Mouse (Mus musculus) heart, embryonic 11.5 days (tissue): ENCODE measurements at regions not wholly inside any gene's neighbourhood (a gene's known extent, or its start where the extent isn't known, plus 50 kb on each side); places are given as distances from the start of the nearest gene placed in this dataset.

ENCODE experiments used
- ATAC-seq: fragments of 200-750 bp; cut with Nextera tagmentation; replicated peaks from 2 replicates; pipeline ENCODE4 v1.8.0; 2017; ENCODE audit warnings: moderate library complexity; ENCODE audit not compliant: insufficient number of reproducible peaks, low FRiP score, low TSS enrichment
- H3K27ac ChIP-seq: fragments of 300-500 bp; sonication (generic); 2 replicates; pipeline ENCODE4 v1.5.1; 2014; ENCODE audit warnings: mild to moderate bottlenecking, low read depth, low read length
- H3K27me3 ChIP-seq: fragments of 300-500 bp; sonication (generic); 2 replicates; pipeline ENCODE4 v1.6.1; 2014; ENCODE audit warnings: mild to moderate bottlenecking, low read length, mixed read lengths; ENCODE audit not compliant: control insufficient read depth, insufficient read depth
- H3K36me3 ChIP-seq: fragments of 300-500 bp; sonication (generic); 2 replicates; pipeline ENCODE4 v1.6.1; 2014; ENCODE audit warnings: mild to moderate bottlenecking, low read length, moderate library complexity, mixed read lengths; ENCODE audit not compliant: control insufficient read depth, insufficient read depth
- H3K4me1 ChIP-seq: fragments of 300-500 bp; sonication (generic); 2 replicates; pipeline ENCODE4 v1.6.1; 2014; ENCODE audit warnings: low read length; ENCODE audit not compliant: control insufficient read depth, insufficient read depth
- H3K4me2 ChIP-seq: fragments of 300-500 bp; sonication (generic); 2 replicates; pipeline ENCODE4 v1.6.1; 2014; ENCODE audit warnings: mild to moderate bottlenecking, moderate library complexity
- H3K4me3 ChIP-seq: fragments of 300-500 bp; sonication (generic); 2 replicates; pipeline ENCODE4 v1.5.1; 2014; ENCODE audit warnings: low read depth, low read length
- H3K9ac ChIP-seq: fragments of 300-500 bp; sonication (generic); 2 replicates; pipeline ENCODE4 v1.6.1; 2014; ENCODE audit warnings: mild to moderate bottlenecking, low read depth, low read length, moderate library complexity
- H3K9me3 ChIP-seq: fragments of 300-500 bp; sonication (generic); replicated peaks from 2 replicates; pipeline ENCODE4 v1.6.1; 2016; ENCODE audit warnings: low read length; ENCODE audit not compliant: control insufficient read depth
- WGBS: fragments of 180-500 bp; shearing (Covaris S2); extraction: QIAGEN DNeasy Blood & Tissue Kit; methylation state at CpG from one replicate; pipeline ENCODE4 v1.1.7; 2014; ENCODE audit not compliant: insufficient replicate concordance; 5-methylcytosine and 5-hydroxymethylcytosine counted together

DNA sequence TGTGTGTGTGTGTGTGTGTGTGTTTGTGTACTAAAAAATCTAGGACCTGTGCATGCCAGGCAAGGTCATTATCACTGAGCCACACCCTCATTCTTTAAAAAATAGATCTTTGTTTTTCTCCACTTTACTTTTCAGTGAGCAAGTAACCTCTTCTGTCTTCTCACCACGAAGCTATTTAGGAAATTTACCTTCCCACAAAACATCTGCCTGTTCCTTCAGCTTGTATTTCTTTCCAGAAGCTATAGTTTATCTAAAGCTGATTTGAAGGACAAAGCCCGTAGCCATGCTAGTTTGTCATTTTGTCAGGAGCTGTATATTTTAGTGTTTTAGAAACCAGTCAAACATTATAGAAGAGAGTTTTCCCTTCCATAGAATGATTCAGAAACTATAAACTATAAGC is 455.0 kb downstream of the Wdr20rt start:
- WGBS: 67% methylated on average over 2 of the region's 2 CpGs
- Histone ChIP-seq H3K36me3 (no peaks in the 10 kb centered on the region), H3K4me3 (no peak overlapping the region)

GRCm38 (mm10) chr12:65681826-65682225 is 456.5 kb downstream of the Wdr20rt start:
- 75% methylated on average over 6 of the region's 6 CpGs for WGBS
- Histone ChIP-seq H3K36me3 (no peaks in the 10 kb centered on the region), H3K27me3 (no peaks in the 10 kb centered on the region)

More for the DNA sequence above, 455.0 kb downstream of the Wdr20rt start:
- Histone ChIP-seq H3K27ac (no peak overlapping the region), H3K27me3 (no peaks in the 10 kb centered on the region), H3K4me1 (no peaks in the 10 kb centered on the region), H3K9me3 (no peaks in the 10 kb centered on the region), H3K4me2 (no peak overlapping the region), H3K9ac (no peak overlapping the region)
- no peak for ATAC-seq

DNA sequence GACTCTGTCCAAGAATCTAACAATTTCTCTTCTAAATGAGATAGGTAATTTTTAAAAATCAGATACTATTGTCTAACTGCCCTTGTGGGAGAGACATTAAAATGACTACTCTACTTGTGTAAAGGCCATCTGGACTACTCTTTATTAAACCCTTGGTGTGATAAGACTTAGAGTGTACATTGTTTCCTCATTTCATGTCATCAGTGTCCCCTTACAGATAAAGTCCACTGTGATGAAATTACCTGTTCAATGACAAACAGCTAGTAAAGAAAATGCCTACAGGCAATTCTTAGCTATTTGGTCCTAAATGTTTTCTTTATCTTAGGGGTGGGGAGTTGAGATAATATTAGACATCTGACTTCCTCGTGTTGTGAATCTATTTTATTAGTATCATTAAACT is 479.7 kb downstream of the Wdr20rt start:
- H3K36me3 ChIP-seq: no peaks in the 10 kb centered on the region
- no peak overlapping the region for H3K4me2 ChIP-seq
- H3K27me3 ChIP-seq: no peaks in the 10 kb centered on the region
- no peaks in the 10 kb centered on the region for H3K9me3 ChIP-seq
- no peak overlapping the region for H3K4me3 ChIP-seq
- 53% methylated on average over 1 of the region's 1 CpGs for WGBS
- ATAC-seq: no peak
- H3K9ac ChIP-seq: no peak overlapping the region
- no peaks in the 10 kb centered on the region for H3K4me1 ChIP-seq
- no peak overlapping the region for H3K27ac ChIP-seq

More at GRCm38 (mm10) chr12:65681826-65682225, 456.5 kb downstream of the Wdr20rt start:
- ATAC-seq: no peak
- no peak overlapping the region for H3K4me2 ChIP-seq
- no peak overlapping the region for H3K27ac ChIP-seq
- H3K4me1 ChIP-seq: no peaks in the 10 kb centered on the region
- H3K9me3 ChIP-seq: no peaks in the 10 kb centered on the region
- no peak overlapping the region for H3K9ac ChIP-seq
- H3K4me3 ChIP-seq: no peak overlapping the region

DNA sequence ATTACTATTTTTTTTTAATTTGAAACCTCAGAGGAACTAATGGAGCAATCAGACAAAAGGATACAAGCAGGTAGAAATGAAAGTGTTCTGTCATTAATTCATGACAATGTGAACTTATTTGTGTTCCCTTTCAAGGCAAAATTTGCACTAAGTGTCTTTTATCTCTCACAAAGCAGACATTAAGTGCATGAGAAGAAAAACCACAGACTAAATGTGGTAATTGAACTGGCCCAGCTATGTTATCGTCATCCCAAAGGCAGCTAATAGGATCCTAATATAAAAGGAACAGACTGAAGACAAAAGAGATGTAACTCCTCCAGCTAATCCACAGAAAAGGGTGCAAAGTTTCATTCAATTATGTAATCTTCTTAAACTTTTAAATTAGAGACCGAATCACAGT is 487.0 kb downstream of the Wdr20rt start:
- no peak overlapping the region for H3K9ac ChIP-seq
- no peak overlapping the region for H3K27ac ChIP-seq
- H3K27me3 ChIP-seq: no peaks in the 10 kb centered on the region
- no peak overlapping the region for H3K4me3 ChIP-seq
- WGBS: 80% methylated on average over 2 of the region's 2 CpGs
- H3K4me2 ChIP-seq: no peak overlapping the region
- H3K4me1 ChIP-seq: no peaks in the 10 kb centered on the region
- no peak for ATAC-seq
- H3K36me3 ChIP-seq: no peaks in the 10 kb centered on the region
- H3K9me3 ChIP-seq: no peaks in the 10 kb centered on the region
